Mouse (Mus musculus) gastrocnemius, adult 8-10 months (tissue): ENCODE data around the gene Mettl1. TPM values are rescaled to one million over a fixed set of nuclear protein-coding genes. Genes with fewer than 3 reads are reported as not detected.
"Not testable (repeated sequence)": the region's sequence is repeated elsewhere in the genome, so short reads cannot be mapped to it uniquely, and the experiment has no call there.

ENCODE experiments used
- DNase-seq, 2 experiments: peaks; one replicate each; pipeline ENCODE4 v3.0.0; 2022; ENCODE audit warnings: low spot score in 2 of 2
- total RNA-seq, 4 experiments: library from RNA; stranded (reverse); gene quantifications; 2 replicates each; pipeline ENCODE4 v1.2.4; 2022

The Mettl1 gene
- total RNA-seq, 4 experiments from 2014 or later: 8.6 to 12.4 (median 9.6) TPM

- no peak for DNase-seq
These were observed 27.3 kb downstream of the Mettl1 start for GRCm38 (mm10) chr10:127068360-127069038.

- DNase-seq: no peak
These were observed 28.3 kb downstream of the Mettl1 start for GRCm38 (mm10) chr10:127069281-127070189.

GRCm38 (mm10) chr10:127070190-127071121 lies 29.2 kb downstream of the Mettl1 start, which contains the start of gene Tspan31:
Tspan31 (minus strand) TSS chr10:127070264.
- DNase-seq: peak; percentile 82 to 84

- DNase-seq: no peak
These were observed 30.0 kb downstream of the Mettl1 start for GRCm38 (mm10) chr10:127071203-127071602.

GRCm38 (mm10) chr10:127072270-127072669 lies 31.1 kb downstream of the Mettl1 start:
- not testable (repeated sequence) for DNase-seq

GRCm38 (mm10) chr10:127072969-127073368 lies 31.8 kb downstream of the Mettl1 start:
- not testable (repeated sequence) for DNase-seq

GRCm38 (mm10) chr10:127073981-127074380 lies 32.8 kb downstream of the Mettl1 start:
- no peak for DNase-seq

GRCm38 (mm10) chr10:127075080-127075479 lies 33.9 kb downstream of the Mettl1 start, which contains the start of gene Agap2:
Agap2 (plus strand) TSS chr10:127075284.
- DNase-seq: no peak

GRCm38 (mm10) chr10:127075651-127076050 lies 34.4 kb downstream of the Mettl1 start:
- no peak for DNase-seq

- DNase-seq: no peak
These were observed 34.9 kb downstream of the Mettl1 start for GRCm38 (mm10) chr10:127076082-127076481.

- DNase-seq: no peak
These were observed 36.3 kb downstream of the Mettl1 start for GRCm38 (mm10) chr10:127077515-127077914.

- DNase-seq: no peak
These were observed 36.9 kb downstream of the Mettl1 start for GRCm38 (mm10) chr10:127078001-127078676.

- DNase-seq: no peak
These were observed 37.7 kb downstream of the Mettl1 start for GRCm38 (mm10) chr10:127078677-127079575.

- DNase-seq: no peak
These were observed 38.6 kb downstream of the Mettl1 start for GRCm38 (mm10) chr10:127079665-127080391.

GRCm38 (mm10) chr10:127080901-127081780 lies 39.9 kb downstream of the Mettl1 start:
- no peak for DNase-seq

- DNase-seq: no peak
These were observed 40.9 kb downstream of the Mettl1 start for GRCm38 (mm10) chr10:127081996-127082620.

GRCm38 (mm10) chr10:127083292-127083914 lies 42.2 kb downstream of the Mettl1 start:
- DNase-seq: no peak
